Mouse (Mus musculus): ENCODE data around the gene Wdr92. TPM values are rescaled to one million over a fixed set of nuclear protein-coding genes. Genes with fewer than 3 reads are reported as not detected.

Wdr92 gene
- polyA plus RNA-seq, 1 experiment from 2014 or later = 19.8 TPM

GRCm38 (mm10) chr11:17248715-17249114 is 66.8 kb downstream of the Wdr92 start:
- ChIA-PET CTCF (no interaction called here), POLR2A (no interaction called here)
- in situ Hi-C loops (cut with MboI; ENCODE audit: low pct_unique_long_range_greater_than_20kb) = no loop called here
- TF ChIP-seq CTCF (IDR thresholded peaks at IDR 0.05) = no peak
- H3K27me3 ChIP-seq = peaks cover 8% of the 10 kb centered on the region
- DNase-seq (ENCODE audit: low read depth, low spot score) (no peak), ATAC-seq (no peak)

- ChIA-PET CTCF (no interaction called here), POLR2A (no interaction called here)
- in situ Hi-C loops (cut with MboI; ENCODE audit: low pct_unique_long_range_greater_than_20kb) = no loop called here
- no peak for TF ChIP-seq CTCF (IDR thresholded peaks at IDR 0.05)
- DNase-seq (ENCODE audit: low read depth, low spot score) (no peak), ATAC-seq (no peak)
- no peaks in the 10 kb centered on the region for H3K27me3 ChIP-seq
These were observed 75.0 kb downstream of the Wdr92 start for GRCm38 (mm10) chr11:17256813-17257365.

GRCm38 (mm10) chr11:17257443-17257842 is 75.5 kb downstream of the Wdr92 start, which contains the start of gene C1d:
Gene C1d (plus strand): TSS chr11:17257579.
- DNase-seq (ENCODE audit: low read depth, low spot score) = peak; percentile 68
- peak; percentile 87 for ATAC-seq
- no peaks in the 10 kb centered on the region for H3K27me3 ChIP-seq
- ChIA-PET POLR2A (no interaction called here), CTCF (no interaction called here)
- in situ Hi-C loops (cut with MboI; ENCODE audit: low pct_unique_long_range_greater_than_20kb) = no loop called here
- TF ChIP-seq CTCF (IDR thresholded peaks at IDR 0.05) = no peak

GRCm38 (mm10) chr11:17257861-17258260 is 76.0 kb downstream of the Wdr92 start:
- ChIA-PET CTCF (no interaction called here), POLR2A (no interaction called here)
- DNase-seq (ENCODE audit: low read depth, low spot score) (no peak), ATAC-seq (peak; percentile 11)
- in situ Hi-C loops (cut with MboI; ENCODE audit: low pct_unique_long_range_greater_than_20kb) = no loop called here
- no peak for TF ChIP-seq CTCF (IDR thresholded peaks at IDR 0.05)
- no peaks in the 10 kb centered on the region for H3K27me3 ChIP-seq

- CTCF ChIA-PET = interaction anchor here (1.7 kb wide), 1 partner anchor 8 kb away, joined by 3 read pairs; no protein-coding TSS in a partner anchor
- no peak for TF ChIP-seq CTCF (IDR thresholded peaks at IDR 0.05)
- in situ Hi-C loops (cut with MboI; ENCODE audit: low pct_unique_long_range_greater_than_20kb) = no loop called here
- DNase-seq (ENCODE audit: low read depth, low spot score) (no peak), ATAC-seq (no peak)
- POLR2A ChIA-PET = no interaction called here
- no peaks in the 10 kb centered on the region for H3K27me3 ChIP-seq
These were observed 85.3 kb downstream of the Wdr92 start for GRCm38 (mm10) chr11:17267176-17267575.

GRCm38 (mm10) chr11:17268801-17269200 is 86.9 kb downstream of the Wdr92 start:
- in situ Hi-C loops (cut with MboI; ENCODE audit: low pct_unique_long_range_greater_than_20kb) = no loop called here
- ATAC-seq (no peak), DNase-seq (ENCODE audit: low read depth, low spot score) (no peak)
- CTCF ChIA-PET = no interaction called here
- POLR2A ChIA-PET = no interaction called here
- H3K27me3 ChIP-seq = no peaks in the 10 kb centered on the region
- no peak for TF ChIP-seq CTCF (IDR thresholded peaks at IDR 0.05)

GRCm38 (mm10) chr11:17279959-17280358 is 98.1 kb downstream of the Wdr92 start:
- peak; percentile 88 for ATAC-seq
- in situ Hi-C loops (cut with MboI; ENCODE audit: low pct_unique_long_range_greater_than_20kb) = loop anchor here (25.0 kb wide), 1 partner anchor 1757 kb away; no protein-coding TSS in a partner anchor
- TF ChIP-seq CTCF (IDR thresholded peaks at IDR 0.05) = peak; percentile 72
- ChIA-PET POLR2A (no interaction called here), CTCF (interaction anchor here (0.7 kb wide), 1 partner anchor 9 kb away, joined by 3 read pairs; no protein-coding TSS in a partner anchor)
- no peaks in the 10 kb centered on the region for H3K27me3 ChIP-seq
- no peak for DNase-seq (ENCODE audit: low read depth, low spot score)

Other genes starting within 250 kb of the Wdr92 start
- gene Fbxo48, start 230.7 kb upstream of the Wdr92 start, polyA plus RNA-seq (2021) = 2.5 TPM
- gene Cnrip1, start 130.5 kb upstream of the Wdr92 start, polyA plus RNA-seq (2021) = 0.08 TPM
- gene Plek, start 129.7 kb upstream of the Wdr92 start, polyA plus RNA-seq (2021) = not detected
- 103 TPM for gene Ppp3r1, start 22.8 kb upstream of the Wdr92 start, polyA plus RNA-seq (2021)
- gene Pno1, start 29.5 kb downstream of the Wdr92 start, polyA plus RNA-seq (2021) = 56.2 TPM
- gene C1d, start 75.5 kb downstream of the Wdr92 start, polyA plus RNA-seq (2021) = 88.5 TPM

All from Patski (cell line).